Mouse (Mus musculus) adrenal gland, adult 8-10 months (tissue): Measurements from ENCODE around the gene Stk10. TPM values are rescaled to one million over a fixed set of nuclear protein-coding genes. Genes with fewer than 3 reads are reported as not detected.
A peak's percentile ranks its signal among the peaks of the same experiment; 100 is the strongest.

Experiments used
- DNase-seq: peaks from one replicate; pipeline ENCODE4 v3.0.0; 2022
- total RNA-seq, 4 experiments: library from RNA; stranded (reverse); gene quantifications; 2 replicates each; pipeline ENCODE4 v1.2.4; 2022

Gene Stk10
- total RNA-seq, 4 experiments from 2014 or later, result 9.5 to 23.3 (median 14.9) TPM

GRCm38 (mm10) chr11:32634842-32635241, 101.7 kb downstream of the Stk10 start:
- DNase-seq, result no peak

- no peak for DNase-seq
Observed at GRCm38 (mm10) chr11:32636275-32636674, 103.2 kb downstream of the Stk10 start.

GRCm38 (mm10) chr11:32638521-32639255, 105.6 kb downstream of the Stk10 start:
- no peak for DNase-seq

GRCm38 (mm10) chr11:32640617-32641016, 107.5 kb downstream of the Stk10 start:
- DNase-seq, result no peak

- DNase-seq, result peak; percentile 95
Observed at GRCm38 (mm10) chr11:32642249-32642876, 109.3 kb downstream of the Stk10 start, which contains the start of gene Fbxw11. Fbxw11 (plus strand) TSS chr11:32642724.

GRCm38 (mm10) chr11:32642899-32643886, 110.1 kb downstream of the Stk10 start:
- DNase-seq, result no peak

- DNase-seq, result no peak
Observed at GRCm38 (mm10) chr11:32644010-32644409, 110.9 kb downstream of the Stk10 start.

- no peak for DNase-seq
Observed at GRCm38 (mm10) chr11:32647265-32647664, 114.2 kb downstream of the Stk10 start.

GRCm38 (mm10) chr11:32650236-32650749, 117.2 kb downstream of the Stk10 start:
- no peak for DNase-seq

GRCm38 (mm10) chr11:32650893-32651590, 117.9 kb downstream of the Stk10 start:
- no peak for DNase-seq

- DNase-seq, result no peak
Observed at GRCm38 (mm10) chr11:32651723-32652122, 118.6 kb downstream of the Stk10 start.

GRCm38 (mm10) chr11:32662082-32662656, 129.1 kb downstream of the Stk10 start:
- no peak for DNase-seq

GRCm38 (mm10) chr11:32665639-32666038, 132.5 kb downstream of the Stk10 start:
- no peak for DNase-seq

- no peak for DNase-seq
Observed at GRCm38 (mm10) chr11:32666983-32667382, 133.9 kb downstream of the Stk10 start.

- DNase-seq, result no peak
Observed at GRCm38 (mm10) chr11:32671480-32671879, 138.4 kb downstream of the Stk10 start.

Other genes starting within 250 kb of the Stk10 start
- gene Hba-a1, start 249.8 kb upstream of the Stk10 start, total RNA-seq, result 1,000 to 10,000 TPM in 1 of 4 experiments, 100 to 1,000 TPM in 3; 803 to 2,295 (median 899) TPM
- not detected for gene Hbq1b, start 246.3 kb upstream of the Stk10 start, total RNA-seq
- 1,000 to 10,000 TPM in 1 of 4 experiments, 100 to 1,000 TPM in 3; 528 to 1,532 (median 627) TPM for gene Hba-a2, start 236.8 kb upstream of the Stk10 start, total RNA-seq
- gene Hbq1a, start 233.2 kb upstream of the Stk10 start, total RNA-seq, result under 1 TPM in 1 of 4 experiments, not detected in 3; 0.54 TPM
- 10 to 100 TPM in 2 of 4 experiments, 1 to 10 TPM in 2; 5.6 to 10.8 (median 8.8) TPM for gene Sh3pxd2b, start 185.5 kb upstream of the Stk10 start, total RNA-seq
- gene Ubtd2, start 77.9 kb upstream of the Stk10 start, total RNA-seq, result 10 to 100 TPM; 11.5 to 15.9 (median 13.7) TPM
- gene Efcab9, start 1.2 kb upstream of the Stk10 start, total RNA-seq, result 1 to 10 TPM; 1.3 to 2.4 (median 1.6) TPM
- gene Fbxw11, start 109.4 kb downstream of the Stk10 start, total RNA-seq, result 100 to 1,000 TPM; 117 to 132 (median 119) TPM